Mouse (Mus musculus): ENCODE measurements around the gene Gamt.

Gene Gamt

DNA sequence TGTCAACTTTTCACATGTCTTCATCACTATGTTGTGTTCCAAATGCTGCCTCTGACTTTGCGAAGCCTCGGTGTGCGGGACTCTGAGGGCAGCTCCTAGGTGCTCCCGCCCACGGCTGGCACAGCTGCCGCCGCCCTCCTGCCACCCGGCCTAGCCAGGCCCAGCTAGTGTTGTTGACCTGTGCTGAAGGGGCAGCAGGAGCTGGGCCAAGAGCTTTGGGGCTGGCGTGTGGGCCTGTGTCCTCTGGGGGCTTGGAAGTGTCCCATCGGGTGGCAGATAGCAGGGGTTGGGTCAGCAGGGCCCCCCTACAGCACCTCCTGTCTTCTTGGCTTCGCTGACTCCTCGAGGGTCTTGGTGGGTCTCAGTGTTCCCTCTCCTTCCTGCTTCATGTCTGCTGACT lies 18.5 kb upstream of the Gamt start:
- Histone ChIP-seq H3K4me1 (replicated peaks; ENCODE audit: low read depth, low read length) (peaks cover 95% of the 10 kb centered on the region), H3K27me3 (ENCODE audit: insufficient read depth, low read length) (no peaks in the 10 kb centered on the region), H3K9me3 (ENCODE audit: low read length) (no peaks in the 10 kb centered on the region), H3K4me3 (replicated peaks; ENCODE audit: low read length) (no peak overlapping the region), H3K36me3 (ENCODE audit: insufficient read depth, low read length) (peaks cover 99% of the 10 kb centered on the region)
- TF ChIP-seq NANOG (IDR thresholded peaks at IDR 0.05; ENCODE audit: borderline replicate concordance, low read length) (no peak), CTCF (conservative IDR thresholded peaks at IDR 0.05; ENCODE audit: low read length) (no peak), POU5F1 (IDR thresholded peaks at IDR 0.05; ENCODE audit: borderline replicate concordance, low read length) (no peak)

DNA sequence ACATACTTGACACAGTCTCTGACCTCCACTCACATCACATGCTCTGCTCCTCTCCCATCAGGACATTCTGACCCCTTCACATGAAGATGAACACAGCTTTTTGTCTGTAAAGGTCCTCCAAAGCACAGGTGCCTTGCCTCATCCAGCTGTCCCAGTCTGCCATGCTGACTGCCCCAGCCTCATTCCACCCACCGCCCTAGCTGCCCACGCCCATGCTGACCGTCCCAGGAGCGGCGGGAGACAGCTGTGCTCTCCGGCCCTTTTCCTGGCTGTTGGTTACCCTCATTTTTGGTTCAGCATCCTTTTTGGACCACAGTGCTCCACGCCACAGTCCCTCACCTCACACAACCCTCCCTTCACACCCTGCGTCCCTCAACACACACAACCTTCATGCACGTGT lies 17.6 kb upstream of the Gamt start:
- Histone ChIP-seq H3K9me3 (ENCODE audit: low read length) (no peaks in the 10 kb centered on the region), H3K36me3 (ENCODE audit: insufficient read depth, low read length) (peaks cover 100% of the 10 kb centered on the region), H3K27me3 (ENCODE audit: insufficient read depth, low read length) (no peaks in the 10 kb centered on the region), H3K4me3 (replicated peaks; ENCODE audit: low read length) (0 out of 2 replicates have a peak overlapping the region, but pooled peaks have one; percentile 1), H3K4me1 (replicated peaks; ENCODE audit: low read depth, low read length) (peaks cover 95% of the 10 kb centered on the region)
- no peak for TF ChIP-seq CTCF (conservative IDR thresholded peaks at IDR 0.05; ENCODE audit: low read length)
- TF ChIP-seq NANOG (IDR thresholded peaks at IDR 0.05; ENCODE audit: borderline replicate concordance, low read length): no peak
- TF ChIP-seq POU5F1 (IDR thresholded peaks at IDR 0.05; ENCODE audit: borderline replicate concordance, low read length): no peak

DNA sequence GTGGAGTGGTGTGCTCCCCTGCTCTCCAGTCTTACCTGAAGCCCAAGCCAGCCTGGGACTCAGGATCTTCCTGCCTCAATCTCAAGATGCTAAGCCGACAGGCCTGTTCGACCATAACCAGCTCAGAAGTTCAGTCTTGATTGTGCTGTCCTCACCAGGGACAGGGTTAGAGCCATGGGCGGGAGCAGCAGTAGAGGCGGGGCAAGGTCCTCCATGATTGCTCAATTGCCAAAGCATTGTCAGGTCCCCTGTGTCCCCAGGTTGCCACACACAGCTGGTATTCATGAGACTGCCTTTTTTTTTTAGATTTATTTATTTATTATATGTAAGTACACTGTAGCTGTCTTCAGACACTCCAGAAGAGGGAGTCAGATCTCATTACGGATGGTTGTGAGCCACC lies 15.4 kb upstream of the Gamt start:
- peaks cover 91% of the 10 kb centered on the region for H3K4me1 ChIP-seq (replicated peaks; ENCODE audit: low read depth, low read length)
- no peaks in the 10 kb centered on the region for H3K27me3 ChIP-seq (ENCODE audit: insufficient read depth, low read length)
- peaks cover 98% of the 10 kb centered on the region for H3K36me3 ChIP-seq (ENCODE audit: insufficient read depth, low read length)
- H3K9me3 ChIP-seq (ENCODE audit: low read length): no peaks in the 10 kb centered on the region
- no peak overlapping the region for H3K4me3 ChIP-seq (replicated peaks; ENCODE audit: low read length)
- TF ChIP-seq NANOG (IDR thresholded peaks at IDR 0.05; ENCODE audit: borderline replicate concordance, low read length): no peak
- TF ChIP-seq CTCF (conservative IDR thresholded peaks at IDR 0.05; ENCODE audit: low read length): no peak
- TF ChIP-seq POU5F1 (IDR thresholded peaks at IDR 0.05; ENCODE audit: borderline replicate concordance, low read length): no peak

DNA sequence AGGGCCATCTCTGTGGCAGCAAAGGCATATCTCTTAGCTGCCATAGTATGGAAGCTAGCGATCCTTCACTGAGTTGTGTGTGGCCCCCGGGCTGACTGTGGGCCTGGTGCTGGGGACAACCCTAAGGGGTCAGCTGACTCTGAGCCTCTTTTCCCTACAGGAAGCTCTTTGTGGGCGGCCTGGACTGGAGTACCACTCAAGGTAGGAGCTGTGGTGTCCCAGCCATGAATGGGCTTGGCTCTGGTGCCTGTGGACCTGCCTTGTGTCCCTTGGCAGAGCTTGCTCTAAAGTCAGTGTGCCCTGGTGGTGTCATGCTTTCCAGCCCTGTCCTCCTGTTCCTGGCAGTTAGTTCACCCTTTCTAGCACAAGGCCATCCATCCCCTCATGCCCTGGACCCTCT lies 13.0 kb upstream of the Gamt start:
- TF ChIP-seq NANOG (IDR thresholded peaks at IDR 0.05; ENCODE audit: borderline replicate concordance, low read length) (no peak), CTCF (conservative IDR thresholded peaks at IDR 0.05; ENCODE audit: low read length) (no peak), POU5F1 (IDR thresholded peaks at IDR 0.05; ENCODE audit: borderline replicate concordance, low read length) (no peak)
- Histone ChIP-seq H3K4me3 (replicated peaks; ENCODE audit: low read length) (peak overlapping the region; percentile 27; the same call in 1 of the 2 replicates), H3K27me3 (ENCODE audit: insufficient read depth, low read length) (no peaks in the 10 kb centered on the region), H3K4me1 (replicated peaks; ENCODE audit: low read depth, low read length) (peaks cover 93% of the 10 kb centered on the region), H3K36me3 (ENCODE audit: insufficient read depth, low read length) (peaks cover 98% of the 10 kb centered on the region), H3K9me3 (ENCODE audit: low read length) (no peaks in the 10 kb centered on the region)

DNA sequence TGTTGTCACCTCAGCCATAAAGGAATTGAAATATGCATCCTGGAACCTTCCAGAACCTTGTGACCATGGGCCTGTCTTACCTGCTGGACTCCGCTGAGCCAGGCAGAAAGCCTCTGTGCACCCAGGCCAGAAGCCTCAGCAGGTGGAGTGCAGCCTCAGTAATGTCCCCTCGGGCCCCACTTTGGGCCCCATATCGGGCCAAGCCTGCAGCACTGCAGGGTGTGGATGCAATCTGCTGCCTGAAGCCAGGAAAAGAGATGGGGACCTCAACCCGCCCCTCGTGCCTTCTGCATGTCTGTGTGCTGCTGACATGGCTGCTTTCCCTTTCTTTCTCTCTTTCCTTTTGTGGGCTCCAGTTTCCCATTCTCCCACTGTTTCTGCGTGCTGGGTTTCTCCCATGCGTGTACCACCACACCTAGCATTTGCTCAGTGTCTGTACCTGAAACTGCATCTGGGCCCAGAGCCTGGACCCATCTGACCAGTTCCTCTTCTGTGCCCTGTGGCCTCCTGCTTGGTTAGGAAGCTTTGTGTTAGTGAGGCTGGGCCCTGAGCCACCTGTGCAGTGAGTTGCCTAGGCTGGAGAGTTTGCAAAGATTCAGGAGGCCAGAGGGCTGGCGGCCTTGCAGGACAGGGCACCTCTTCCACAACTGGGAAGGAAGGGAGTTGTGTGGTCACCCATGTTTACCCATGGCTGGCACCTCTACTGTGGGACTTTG lies 11.2 kb upstream of the Gamt start:
- Histone ChIP-seq H3K4me1 (replicated peaks; ENCODE audit: low read depth, low read length) (peaks cover 93% of the 10 kb centered on the region), H3K9me3 (ENCODE audit: low read length) (no peaks in the 10 kb centered on the region), H3K27me3 (ENCODE audit: insufficient read depth, low read length) (no peaks in the 10 kb centered on the region), H3K36me3 (ENCODE audit: insufficient read depth, low read length) (peaks cover 98% of the 10 kb centered on the region), H3K4me3 (replicated peaks; ENCODE audit: low read length) (peak overlapping the region; percentile 35; the same call in 1 of the 2 replicates)
- TF ChIP-seq POU5F1 (IDR thresholded peaks at IDR 0.05; ENCODE audit: borderline replicate concordance, low read length): no peak

DNA sequence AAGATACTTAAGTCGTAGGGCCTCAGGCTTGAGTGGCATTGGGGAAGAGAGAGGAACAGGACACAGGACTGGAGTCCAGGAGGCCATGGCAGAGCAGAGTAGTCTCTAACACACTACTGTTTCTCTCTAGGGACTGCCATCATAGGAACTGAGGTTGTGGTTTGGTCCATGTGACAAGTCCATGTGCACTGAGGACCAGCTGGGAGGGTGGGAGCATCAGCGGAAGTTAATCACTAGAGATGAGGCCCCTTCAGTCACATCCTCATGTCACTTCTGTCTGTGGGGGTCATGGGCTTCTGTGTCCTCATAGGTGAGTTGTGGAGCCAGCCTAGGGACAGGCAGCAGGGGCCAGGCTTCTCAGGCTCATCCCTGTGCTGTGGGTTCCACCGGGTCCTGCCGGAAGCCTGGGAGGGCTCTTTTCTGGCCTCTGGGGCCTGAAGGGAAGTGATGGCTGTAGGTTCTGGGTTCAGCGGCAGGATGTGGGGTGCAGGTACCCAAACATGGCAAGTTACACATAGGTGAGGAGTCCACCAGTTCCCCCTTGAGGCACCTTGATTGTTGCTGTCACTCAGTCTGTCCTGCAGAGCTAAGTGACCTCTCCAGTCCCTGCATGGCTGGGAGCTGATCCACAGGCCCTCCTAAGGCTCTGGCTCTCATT lies 10.5 kb upstream of the Gamt start:
- Histone ChIP-seq H3K4me3 (replicated peaks; ENCODE audit: low read length) (peak overlapping the region; percentile 35), H3K9me3 (ENCODE audit: low read length) (no peaks in the 10 kb centered on the region), H3K36me3 (ENCODE audit: insufficient read depth, low read length) (peaks cover 98% of the 10 kb centered on the region), H3K27me3 (ENCODE audit: insufficient read depth, low read length) (no peaks in the 10 kb centered on the region), H3K4me1 (replicated peaks; ENCODE audit: low read depth, low read length) (peaks cover 95% of the 10 kb centered on the region)
- TF ChIP-seq POU5F1 (IDR thresholded peaks at IDR 0.05; ENCODE audit: borderline replicate concordance, low read length) (no peak), CTCF (conservative IDR thresholded peaks at IDR 0.05; ENCODE audit: low read length) (no peak), NANOG (IDR thresholded peaks at IDR 0.05; ENCODE audit: borderline replicate concordance, low read length) (no peak)

DNA sequence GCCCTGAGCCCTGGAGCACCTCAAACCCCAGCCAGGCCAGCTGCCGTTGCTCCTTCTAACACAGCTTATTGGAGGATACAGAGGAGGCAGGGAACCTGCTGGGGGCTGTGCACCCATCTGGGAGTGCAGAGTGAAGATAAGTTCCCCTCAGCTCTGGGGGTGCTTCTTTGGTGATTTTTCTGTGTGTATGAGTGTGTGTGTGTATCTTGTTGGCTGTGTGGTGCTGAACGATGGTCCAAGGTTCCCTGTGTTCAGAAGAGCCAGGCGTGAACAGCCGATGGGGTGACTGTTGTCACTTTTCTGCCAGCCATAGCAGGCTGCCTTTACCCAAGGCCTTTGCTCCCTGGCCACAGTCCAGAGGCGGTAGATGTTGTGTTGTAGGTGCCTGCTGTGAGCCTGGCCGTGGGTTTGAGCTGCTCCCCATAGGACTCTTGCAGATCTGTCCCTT lies 9.9 kb upstream of the Gamt start:
- H3K4me3 ChIP-seq (replicated peaks; ENCODE audit: low read length): peak overlapping the region; percentile 35; the same call in 1 of the 2 replicates
- H3K36me3 ChIP-seq (ENCODE audit: insufficient read depth, low read length): peaks cover 95% of the 10 kb centered on the region
- H3K4me1 ChIP-seq (replicated peaks; ENCODE audit: low read depth, low read length): peaks cover 95% of the 10 kb centered on the region
- H3K9me3 ChIP-seq (ENCODE audit: low read length): no peaks in the 10 kb centered on the region
- H3K27me3 ChIP-seq (ENCODE audit: insufficient read depth, low read length): no peaks in the 10 kb centered on the region
- TF ChIP-seq CTCF (conservative IDR thresholded peaks at IDR 0.05; ENCODE audit: low read length) (no peak), POU5F1 (IDR thresholded peaks at IDR 0.05; ENCODE audit: borderline replicate concordance, low read length) (no peak), NANOG (IDR thresholded peaks at IDR 0.05; ENCODE audit: borderline replicate concordance, low read length) (no peak)

DNA sequence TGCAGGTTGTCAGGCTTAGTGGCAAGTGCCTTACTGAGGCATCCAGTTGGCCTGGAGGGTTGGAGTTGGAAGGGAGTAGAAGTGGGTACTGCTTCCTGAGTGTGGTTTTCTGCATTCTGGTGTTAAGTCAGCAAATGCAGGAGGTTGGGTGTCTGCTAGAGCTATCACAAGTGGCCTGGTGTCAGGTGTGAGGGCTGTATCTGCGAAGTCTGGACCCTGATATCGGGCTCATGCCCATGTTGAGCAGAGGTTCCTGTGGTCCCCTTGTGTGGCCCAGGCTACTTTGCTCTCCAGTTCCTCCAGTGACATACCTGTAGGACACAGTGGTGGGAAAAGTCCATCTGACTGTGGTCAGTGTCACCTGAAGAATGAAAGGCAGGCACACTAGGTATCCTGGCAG lies 9.3 kb upstream of the Gamt start:
- Histone ChIP-seq H3K36me3 (ENCODE audit: insufficient read depth, low read length) (peaks cover 88% of the 10 kb centered on the region), H3K4me3 (replicated peaks; ENCODE audit: low read length) (0 out of 2 replicates have a peak overlapping the region, but pooled peaks have one; percentile 35), H3K4me1 (replicated peaks; ENCODE audit: low read depth, low read length) (peaks cover 91% of the 10 kb centered on the region), H3K27me3 (ENCODE audit: insufficient read depth, low read length) (no peaks in the 10 kb centered on the region), H3K9me3 (ENCODE audit: low read length) (no peaks in the 10 kb centered on the region)
- TF ChIP-seq NANOG (IDR thresholded peaks at IDR 0.05; ENCODE audit: borderline replicate concordance, low read length) (no peak), CTCF (conservative IDR thresholded peaks at IDR 0.05; ENCODE audit: low read length) (no peak), POU5F1 (IDR thresholded peaks at IDR 0.05; ENCODE audit: borderline replicate concordance, low read length) (no peak)

All from E14TG2a.4 (cell line).